Mouse (Mus musculus): ENCODE results near the gene 4931409K22Rik. TPM values are rescaled to one million over a fixed set of nuclear protein-coding genes. Genes with fewer than 3 reads are reported as not detected.

4931409K22Rik gene
- polyA plus RNA-seq, 1 experiment, result not detected

- TF ChIP-seq GATA1 (IDR thresholded peaks at IDR 0.05; ENCODE audit: borderline replicate concordance, low read length) (no peak), FLI1 (IDR thresholded peaks at IDR 0.05; ENCODE audit: low read length) (no peak)
- Histone ChIP-seq H3K9me3 (no peaks in the 10 kb centered on the region), H3K36me3 (replicated peaks; ENCODE audit: low read length) (peaks cover under 1% of the 10 kb centered on the region), H3K27me3 (replicated peaks) (peaks cover 84% of the 10 kb centered on the region), H3K4me1 (peaks cover 59% of the 10 kb centered on the region), H3K4me3 (replicated peaks) (peak overlapping the region; percentile 87)
Measured at GRCm38 (mm10) chr5:24601071-24601835, 44.6 kb upstream of the 4931409K22Rik start.

- Histone ChIP-seq H3K36me3 (replicated peaks; ENCODE audit: low read length) (peaks cover 9% of the 10 kb centered on the region), H3K9me3 (no peaks in the 10 kb centered on the region), H3K27me3 (replicated peaks) (peaks cover 74% of the 10 kb centered on the region), H3K4me3 (replicated peaks) (no peak overlapping the region), H3K4me1 (peaks cover 66% of the 10 kb centered on the region)
- TF ChIP-seq FLI1 (IDR thresholded peaks at IDR 0.05; ENCODE audit: low read length) (no peak), GATA1 (IDR thresholded peaks at IDR 0.05; ENCODE audit: borderline replicate concordance, low read length) (no peak)
Measured at GRCm38 (mm10) chr5:24600236-24600635, 43.6 kb upstream of the 4931409K22Rik start.

GRCm38 (mm10) chr5:24599137-24599536 is 42.5 kb upstream of the 4931409K22Rik start:
- peaks cover 57% of the 10 kb centered on the region for H3K4me1 ChIP-seq
- no peaks in the 10 kb centered on the region for H3K9me3 ChIP-seq
- no peak overlapping the region for H3K4me3 ChIP-seq (replicated peaks)
- peaks cover 63% of the 10 kb centered on the region for H3K27me3 ChIP-seq (replicated peaks)
- H3K36me3 ChIP-seq (replicated peaks; ENCODE audit: low read length), result peaks cover 20% of the 10 kb centered on the region
- TF ChIP-seq GATA1 (IDR thresholded peaks at IDR 0.05; ENCODE audit: borderline replicate concordance, low read length) (no peak), FLI1 (IDR thresholded peaks at IDR 0.05; ENCODE audit: low read length) (no peak)

GRCm38 (mm10) chr5:24598570-24599006 is 42.0 kb upstream of the 4931409K22Rik start:
- H3K27me3 ChIP-seq (replicated peaks), result peaks cover 58% of the 10 kb centered on the region
- no peaks in the 10 kb centered on the region for H3K9me3 ChIP-seq
- H3K4me1 ChIP-seq, result peaks cover 58% of the 10 kb centered on the region
- no peak for TF ChIP-seq FLI1 (IDR thresholded peaks at IDR 0.05; ENCODE audit: low read length)
- no peak for TF ChIP-seq GATA1 (IDR thresholded peaks at IDR 0.05; ENCODE audit: borderline replicate concordance, low read length)
- H3K36me3 ChIP-seq (replicated peaks; ENCODE audit: low read length), result peaks cover 26% of the 10 kb centered on the region
- peak overlapping the region; percentile 87 for H3K4me3 ChIP-seq (replicated peaks)

- Histone ChIP-seq H3K27me3 (replicated peaks) (peaks cover 52% of the 10 kb centered on the region), H3K9me3 (no peaks in the 10 kb centered on the region), H3K4me3 (replicated peaks) (peak overlapping the region; percentile 87), H3K4me1 (peaks cover 60% of the 10 kb centered on the region), H3K36me3 (replicated peaks; ENCODE audit: low read length) (peaks cover 31% of the 10 kb centered on the region)
- TF ChIP-seq GATA1 (IDR thresholded peaks at IDR 0.05; ENCODE audit: borderline replicate concordance, low read length) (no peak), FLI1 (IDR thresholded peaks at IDR 0.05; ENCODE audit: low read length) (no peak)
Measured at GRCm38 (mm10) chr5:24597901-24598569, 41.4 kb upstream of the 4931409K22Rik start.

- TF ChIP-seq FLI1 (IDR thresholded peaks at IDR 0.05; ENCODE audit: low read length) (no peak), GATA1 (IDR thresholded peaks at IDR 0.05; ENCODE audit: borderline replicate concordance, low read length) (no peak)
- Histone ChIP-seq H3K9me3 (no peaks in the 10 kb centered on the region), H3K36me3 (replicated peaks; ENCODE audit: low read length) (peaks cover 39% of the 10 kb centered on the region), H3K27me3 (replicated peaks) (peaks cover 45% of the 10 kb centered on the region), H3K4me3 (replicated peaks) (peak overlapping the region; percentile 93), H3K4me1 (peaks cover 60% of the 10 kb centered on the region)
Measured at GRCm38 (mm10) chr5:24597221-24597728, 40.7 kb upstream of the 4931409K22Rik start.

- Histone ChIP-seq H3K4me1 (peaks cover 60% of the 10 kb centered on the region), H3K4me3 (replicated peaks) (peak overlapping the region; percentile 93), H3K27me3 (replicated peaks) (peaks cover 38% of the 10 kb centered on the region), H3K36me3 (replicated peaks; ENCODE audit: low read length) (peaks cover 45% of the 10 kb centered on the region), H3K9me3 (no peaks in the 10 kb centered on the region)
- no peak for TF ChIP-seq FLI1 (IDR thresholded peaks at IDR 0.05; ENCODE audit: low read length)
- TF ChIP-seq GATA1 (IDR thresholded peaks at IDR 0.05; ENCODE audit: borderline replicate concordance, low read length), result no peak
Measured at GRCm38 (mm10) chr5:24596519-24597171, 40.0 kb upstream of the 4931409K22Rik start.

GRCm38 (mm10) chr5:24595786-24596380 is 39.3 kb upstream of the 4931409K22Rik start:
- H3K4me3 ChIP-seq (replicated peaks), result peak overlapping the region; percentile 93
- TF ChIP-seq GATA1 (IDR thresholded peaks at IDR 0.05; ENCODE audit: borderline replicate concordance, low read length) (no peak), FLI1 (IDR thresholded peaks at IDR 0.05; ENCODE audit: low read length) (no peak)
- H3K27me3 ChIP-seq (replicated peaks), result peaks cover 31% of the 10 kb centered on the region

GRCm38 (mm10) chr5:24595261-24595660 is 38.7 kb upstream of the 4931409K22Rik start:
- H3K9me3 ChIP-seq, result no peaks in the 10 kb centered on the region
- H3K27me3 ChIP-seq (replicated peaks), result peaks cover 25% of the 10 kb centered on the region
- peaks cover 66% of the 10 kb centered on the region for H3K4me1 ChIP-seq
- H3K36me3 ChIP-seq (replicated peaks; ENCODE audit: low read length), result peaks cover 59% of the 10 kb centered on the region
- TF ChIP-seq GATA1 (IDR thresholded peaks at IDR 0.05; ENCODE audit: borderline replicate concordance, low read length), result no peak
- no peak for TF ChIP-seq FLI1 (IDR thresholded peaks at IDR 0.05; ENCODE audit: low read length)
- H3K4me3 ChIP-seq (replicated peaks), result no peak overlapping the region

More at GRCm38 (mm10) chr5:24595786-24596380, 39.3 kb upstream of the 4931409K22Rik start:
- Histone ChIP-seq H3K4me1 (peaks cover 60% of the 10 kb centered on the region), H3K36me3 (replicated peaks; ENCODE audit: low read length) (peaks cover 53% of the 10 kb centered on the region), H3K9me3 (no peaks in the 10 kb centered on the region)

Data from megakaryocyte, embryonic 14.5 days (primary cell).